Mouse (Mus musculus): ENCODE results near the gene Adamts7. TPM values are rescaled to one million over a fixed set of nuclear protein-coding genes. Genes with fewer than 3 reads are reported as not detected.

The Adamts7 gene
- total RNA-seq, 2 experiments from 2014 or later: not detected

- no peak for ATAC-seq (ENCODE audit: poor library complexity, severe bottlenecking)
Measured at GRCm38 (mm10) chr9:90145788-90146187, 17.1 kb upstream of the Adamts7 start.

GRCm38 (mm10) chr9:90146869-90147268 lies 16.0 kb upstream of the Adamts7 start:
- no peak for ATAC-seq (ENCODE audit: poor library complexity, severe bottlenecking)

- peak; percentile 90 for ATAC-seq (ENCODE audit: poor library complexity, severe bottlenecking)
Measured at GRCm38 (mm10) chr9:90162243-90162925, 485 bp upstream of the Adamts7 start.

GRCm38 (mm10) chr9:90163749-90164095 lies 853 bp downstream of the Adamts7 start:
- ATAC-seq (ENCODE audit: poor library complexity, severe bottlenecking): peak; percentile 45

- no peak for ATAC-seq (ENCODE audit: poor library complexity, severe bottlenecking)
Measured at GRCm38 (mm10) chr9:90164670-90165453, 2.0 kb downstream of the Adamts7 start.

- no peak for ATAC-seq (ENCODE audit: poor library complexity, severe bottlenecking)
Measured at GRCm38 (mm10) chr9:90165590-90165989, 2.7 kb downstream of the Adamts7 start.

- ATAC-seq (ENCODE audit: poor library complexity, severe bottlenecking): no peak
Measured at GRCm38 (mm10) chr9:90166615-90167014, 3.7 kb downstream of the Adamts7 start.

- ATAC-seq (ENCODE audit: poor library complexity, severe bottlenecking): no peak
Measured at GRCm38 (mm10) chr9:90169965-90170364, 7.1 kb downstream of the Adamts7 start.

- ATAC-seq (ENCODE audit: poor library complexity, severe bottlenecking): no peak
Measured at GRCm38 (mm10) chr9:90171421-90171820, 8.6 kb downstream of the Adamts7 start.

- peak; percentile 95 for ATAC-seq (ENCODE audit: poor library complexity, severe bottlenecking)
Measured at GRCm38 (mm10) chr9:90172528-90173321, 9.9 kb downstream of the Adamts7 start.

GRCm38 (mm10) chr9:90173330-90173729 lies 10.5 kb downstream of the Adamts7 start:
- no peak for ATAC-seq (ENCODE audit: poor library complexity, severe bottlenecking)

GRCm38 (mm10) chr9:90179409-90179808 lies 16.5 kb downstream of the Adamts7 start:
- no peak for ATAC-seq (ENCODE audit: poor library complexity, severe bottlenecking)

- no peak for ATAC-seq (ENCODE audit: poor library complexity, severe bottlenecking)
Measured at GRCm38 (mm10) chr9:90181656-90182388, 19.0 kb downstream of the Adamts7 start.

GRCm38 (mm10) chr9:90182636-90183421 lies 20.0 kb downstream of the Adamts7 start:
- ATAC-seq (ENCODE audit: poor library complexity, severe bottlenecking): no peak

GRCm38 (mm10) chr9:90183550-90183949 lies 20.7 kb downstream of the Adamts7 start:
- no peak for ATAC-seq (ENCODE audit: poor library complexity, severe bottlenecking)

- ATAC-seq (ENCODE audit: poor library complexity, severe bottlenecking): no peak
Measured at GRCm38 (mm10) chr9:90184116-90184515, 21.2 kb downstream of the Adamts7 start.

GRCm38 (mm10) chr9:90185356-90185910 lies 22.6 kb downstream of the Adamts7 start:
- peak; percentile 58 for ATAC-seq (ENCODE audit: poor library complexity, severe bottlenecking)

GRCm38 (mm10) chr9:90188893-90189292 lies 26.0 kb downstream of the Adamts7 start:
- ATAC-seq (ENCODE audit: poor library complexity, severe bottlenecking): no peak

- ATAC-seq (ENCODE audit: poor library complexity, severe bottlenecking): no peak
Measured at GRCm38 (mm10) chr9:90189391-90189790, 26.5 kb downstream of the Adamts7 start.

GRCm38 (mm10) chr9:90195000-90195399 lies 32.1 kb downstream of the Adamts7 start:
- ATAC-seq (ENCODE audit: poor library complexity, severe bottlenecking): no peak
